Mouse (Mus musculus) hindbrain, embryonic 14.5 days (tissue): ENCODE data around the gene Fbxo34. TPM values are rescaled to one million over a fixed set of nuclear protein-coding genes. Genes with fewer than 3 reads are reported as not detected.
A peak's percentile ranks its signal among the peaks of the same experiment; 100 is the strongest.
"Not testable (repeated sequence)": the region's sequence is repeated elsewhere in the genome, so short reads cannot be mapped to it uniquely, and the experiment has no call there.

Source experiments
- ATAC-seq: fragments of 200-750 bp; cut with Nextera tagmentation; 2 replicates; pipeline ENCODE4 v1.8.0; 2017; ENCODE audit warnings: moderate number of reproducible peaks, mild to moderate bottlenecking, moderate TSS enrichment, moderate library complexity; ENCODE audit not compliant: low FRiP score
- DNase-seq: peaks from one replicate; pipeline ENCODE4 v3.0.0-alpha.2; 2015; ENCODE audit warnings: low spot score
- H3K27ac ChIP-seq: fragments of 300-500 bp; sonication (generic); 2 replicates; pipeline ENCODE4 v1.5.1; 2014; ENCODE audit warnings: mild to moderate bottlenecking, moderate library complexity
- H3K27me3 ChIP-seq: fragments of 300-500 bp; sonication (generic); 2 replicates; pipeline ENCODE4 v1.6.1; 2014; ENCODE audit warnings: mild to moderate bottlenecking, low read length, mixed read lengths; ENCODE audit not compliant: control insufficient read depth, insufficient read depth
- H3K36me3 ChIP-seq: fragments of 300-500 bp; sonication (generic); replicated peaks from 2 replicates; pipeline ENCODE4 v1.6.1; 2014; ENCODE audit not compliant: control insufficient read depth, insufficient read depth
- H3K4me1 ChIP-seq: fragments of 300-500 bp; sonication (generic); replicated peaks from 2 replicates; pipeline ENCODE4 v1.6.1; 2014; ENCODE audit warnings: antibody characterized with exemption, low read length, mixed read lengths; ENCODE audit not compliant: control insufficient read depth, insufficient read depth
- H3K4me2 ChIP-seq: fragments of 300-500 bp; sonication (generic); replicated peaks from 2 replicates; pipeline ENCODE4 v1.6.1; 2014; ENCODE audit warnings: mild to moderate bottlenecking, moderate library complexity
- H3K4me3 ChIP-seq: fragments of 300-500 bp; sonication (generic); replicated peaks from 2 replicates; pipeline ENCODE4 v1.5.1; 2014; ENCODE audit warnings: mild to moderate bottlenecking, low read length
- H3K9ac ChIP-seq: fragments of 300-500 bp; sonication (generic); 2 replicates; pipeline ENCODE4 v1.6.1; 2014
- H3K9me3 ChIP-seq: fragments of 300-500 bp; sonication (generic); 2 replicates; pipeline ENCODE4 v1.6.1; 2016; ENCODE audit warnings: low read length; ENCODE audit not compliant: control insufficient read depth
- WGBS: fragments of 180-500 bp; shearing (Covaris S2); extraction: QIAGEN DNeasy Blood & Tissue Kit; methylation state at CpG from one replicate; pipeline ENCODE4 v1.1.7; 2014; 5-methylcytosine and 5-hydroxymethylcytosine counted together
- polyA plus RNA-seq: library from polyadenylated mRNA; unstranded; fragments of >200 nt; fragmentation: Nextera tagmentation; extraction: Ambion mirVana; gene quantifications from 2 replicates; pipeline ENCODE4 v1.2.1, GENCODE M21; 2014

Gene Fbxo34
- polyA plus RNA-seq: 35.1 and 35.3 TPM in 2 replicates

GRCm38 (mm10) chr14:47450121-47450520, at the start of gene Fbxo34:
Gene Fbxo34, plus strand, starts transcription at chr14:47450421.
- not testable (repeated sequence) for ATAC-seq, H3K4me1 ChIP-seq, H3K27ac ChIP-seq, H3K9ac ChIP-seq, H3K4me2 ChIP-seq, H3K36me3 ChIP-seq, H3K9me3 ChIP-seq, H3K4me3 ChIP-seq, DNase-seq, H3K27me3 ChIP-seq
- WGBS: 93% methylated on average over 2 of the region's 5 CpGs

GRCm38 (mm10) chr14:47402735-47403134, 47.5 kb upstream of the Fbxo34 start:
- Histone ChIP-seq H3K4me2 (no peak overlapping the region), H3K9ac (no peak overlapping the region), H3K27ac (no peak overlapping the region), H3K4me1 (no peaks in the 10 kb centered on the region), H3K4me3 (no peak overlapping the region), H3K36me3 (no peaks in the 10 kb centered on the region; the same call in none of the 2 replicates), H3K9me3 (no peaks in the 10 kb centered on the region), H3K27me3 (no peaks in the 10 kb centered on the region)
- DNase-seq (no peak), ATAC-seq (no peak)
- 92% methylated on average over 8 of the region's 8 CpGs for WGBS

- ATAC-seq: no peak
- WGBS: 84% methylated on average over 9 of the region's 9 CpGs
- peaks cover 12% of the 10 kb centered on the region for H3K36me3 ChIP-seq
These were observed 44.2 kb upstream of the Fbxo34 start for GRCm38 (mm10) chr14:47406000-47406399.

GRCm38 (mm10) chr14:47417346-47417745, 32.9 kb upstream of the Fbxo34 start:
- no peaks in the 10 kb centered on the region for H3K9me3 ChIP-seq
- ATAC-seq: no peak
- 0 out of 2 replicates have a peak, but pooled peaks cover 8% of the 10 kb centered on the region for H3K4me1 ChIP-seq
- H3K4me2 ChIP-seq: peak overlapping the region; percentile 55
- H3K9ac ChIP-seq: no peak overlapping the region
- WGBS: 51% methylated on average over 3 of the region's 3 CpGs
- no peak for DNase-seq
- no peaks in the 10 kb centered on the region for H3K27me3 ChIP-seq
- peak overlapping the region; percentile 38 for H3K4me3 ChIP-seq
- no peaks in the 10 kb centered on the region for H3K36me3 ChIP-seq
- H3K27ac ChIP-seq: no peak overlapping the region

More at GRCm38 (mm10) chr14:47406000-47406399, 44.2 kb upstream of the Fbxo34 start:
- Histone ChIP-seq H3K9me3 (no peaks in the 10 kb centered on the region), H3K9ac (no peak overlapping the region), H3K4me2 (no peak overlapping the region), H3K27me3 (no peaks in the 10 kb centered on the region), H3K4me3 (no peak overlapping the region), H3K4me1 (no peaks in the 10 kb centered on the region), H3K27ac (no peak overlapping the region)
- DNase-seq: no peak

- 0 out of 2 replicates have a peak, but pooled peaks cover 8% of the 10 kb centered on the region for H3K4me1 ChIP-seq
- no peaks in the 10 kb centered on the region for H3K27me3 ChIP-seq
- no peak within 1 kb of the TSS for H3K27ac ChIP-seq
- DNase-seq: peak; percentile 93
- no peaks in the 10 kb centered on the region for H3K36me3 ChIP-seq
- peak within 1 kb of the TSS; percentile 55 for H3K4me2 ChIP-seq
- peak; percentile 98 for ATAC-seq
- H3K9ac ChIP-seq: peak within 1 kb of the TSS; percentile 43
- WGBS: 2% methylated on average over 36 of the region's 36 CpGs
- H3K4me3 ChIP-seq: peak within 1 kb of the TSS; percentile 38
- no peaks in the 10 kb centered on the region for H3K9me3 ChIP-seq
These were observed 32.2 kb upstream of the Fbxo34 start, which contains the start of gene Dlgap5 for GRCm38 (mm10) chr14:47417775-47418665. Gene Dlgap5, minus strand, starts transcription at chr14:47418407.

GRCm38 (mm10) chr14:47418666-47418991, 31.6 kb upstream of the Fbxo34 start:
- Histone ChIP-seq H3K27ac (no peak overlapping the region), H3K4me3 (peak overlapping the region; percentile 38), H3K36me3 (no peaks in the 10 kb centered on the region), H3K9ac (peak overlapping the region; percentile 43), H3K4me1 (0 out of 2 replicates have a peak, but pooled peaks cover 8% of the 10 kb centered on the region), H3K9me3 (no peaks in the 10 kb centered on the region), H3K4me2 (peak overlapping the region; percentile 55), H3K27me3 (no peaks in the 10 kb centered on the region)
- 49% methylated on average over 5 of the region's 5 CpGs for WGBS
- no peak for DNase-seq
- no peak for ATAC-seq

GRCm38 (mm10) chr14:47419034-47419625, 31.1 kb upstream of the Fbxo34 start:
- Histone ChIP-seq H3K4me2 (no peak overlapping the region), H3K9ac (no peak overlapping the region), H3K27ac (no peak overlapping the region), H3K27me3 (no peaks in the 10 kb centered on the region), H3K4me3 (no peak overlapping the region), H3K36me3 (no peaks in the 10 kb centered on the region), H3K9me3 (no peaks in the 10 kb centered on the region), H3K4me1 (0 out of 2 replicates have a peak, but pooled peaks cover 8% of the 10 kb centered on the region)
- ATAC-seq (no peak), DNase-seq (no peak)
- WGBS: 87% methylated on average over 9 of the region's 9 CpGs

GRCm38 (mm10) chr14:47419723-47420276, 30.4 kb upstream of the Fbxo34 start:
- no peak overlapping the region for H3K27ac ChIP-seq
- no peak overlapping the region for H3K4me3 ChIP-seq
- H3K27me3 ChIP-seq: no peaks in the 10 kb centered on the region
- H3K4me1 ChIP-seq: 0 out of 2 replicates have a peak, but pooled peaks cover 8% of the 10 kb centered on the region
- 95% methylated on average over 24 of the region's 24 CpGs for WGBS
- no peak overlapping the region for H3K9ac ChIP-seq
- DNase-seq (no peak), ATAC-seq (no peak)
- H3K9me3 ChIP-seq: no peaks in the 10 kb centered on the region
- no peak overlapping the region for H3K4me2 ChIP-seq
- no peaks in the 10 kb centered on the region for H3K36me3 ChIP-seq

- Histone ChIP-seq H3K9ac (no peak overlapping the region), H3K4me3 (no peak overlapping the region), H3K4me2 (no peak overlapping the region), H3K4me1 (0 out of 2 replicates have a peak, but pooled peaks cover 8% of the 10 kb centered on the region), H3K27ac (no peak overlapping the region), H3K9me3 (no peaks in the 10 kb centered on the region), H3K36me3 (no peaks in the 10 kb centered on the region), H3K27me3 (no peaks in the 10 kb centered on the region)
- no peak for ATAC-seq
- 33% methylated on average over 2 of the region's 2 CpGs for WGBS
- DNase-seq: no peak
These were observed 28.6 kb upstream of the Fbxo34 start for GRCm38 (mm10) chr14:47421606-47422005.
